In genomic region chr5:100566798-100567197, GRCm38 (mm10) we compare ENCODE assay signal across 19 mouse cellular contexts. TPM values are rescaled to one million over a fixed set of nuclear protein-coding genes. Genes with fewer than 3 reads are reported as not detected.
DNase-seq lines count a peak whose midpoint lies in the region; ATAC-seq and TF ChIP-seq lines count a peak whose summit lies in the region.
"Had no signal": no experiment of that assay in that cellular context is flagged by ENCODE, and none has a peak within 500 bp of the region (broad histone marks: within the 10 kb centered on the region; RNA-seq: fewer than 3 reads in every experiment).

No protein-coding gene starts in this region.

- H3K4me3 ChIP-seq in MEL (ENCODE audit: control insufficient read depth in 1 of 2, insufficient read depth in 1 of 2, low read depth in 2 of 2, low read length in 2 of 2) = peak overlapping the region; percentile 40 to 54
- H3K4me3 ChIP-seq in intestine, embryonic 14.5 days (ENCODE audit: low read depth, low read length) = no peak overlapping the region
- H3K4me3 ChIP-seq in kidney, embryonic 15.5 days (replicated peaks) = no peak overlapping the region
- H3K4me3 ChIP-seq: heart, embryonic 13.5 days; hindbrain, embryonic 10.5 days; neural tube, embryonic 13.5 days had no signal

- peaks cover 0 to 28% of the 10 kb centered on the region in 2 experiments; a peak in 2 of 4 replicates for H3K36me3 ChIP-seq in MEL (ENCODE audit: control insufficient read depth in 1 of 2, insufficient read depth in 2 of 2, low read length in 2 of 2)
- H3K36me3 ChIP-seq in intestine, embryonic 14.5 days (ENCODE audit: control insufficient read depth, insufficient read depth, low read length) = no peaks in the 10 kb centered on the region
- no peaks in the 10 kb centered on the region for H3K36me3 ChIP-seq in kidney, embryonic 15.5 days
- H3K36me3 ChIP-seq: heart, embryonic 13.5 days; hindbrain, embryonic 10.5 days; neural tube, embryonic 13.5 days had no signal

- TF ChIP-seq EP300 in MEL (IDR thresholded peaks at IDR 0.05; ENCODE audit: low read depth in 1 of 2, low read length in 2 of 2) = no peak; a peak in 1 of 4 replicates

- no peak for TF ChIP-seq POLR2A in MEL (IDR thresholded peaks at IDR 0.05; ENCODE audit: control insufficient read depth in 1 of 2, insufficient read depth in 1 of 2, low read depth in 1 of 2, low read length in 2 of 2, poor library complexity in 1 of 2)

- no peaks in the 10 kb centered on the region for H3K27me3 ChIP-seq in MEL (ENCODE audit: control insufficient read depth in 1 of 2, insufficient read depth in 2 of 2, low read length in 2 of 2)
- no peaks in the 10 kb centered on the region for H3K27me3 ChIP-seq in intestine, embryonic 14.5 days (replicated peaks; ENCODE audit: control insufficient read depth, insufficient read depth, low read length)
- H3K27me3 ChIP-seq in kidney, embryonic 15.5 days = no peaks in the 10 kb centered on the region
- H3K27me3 ChIP-seq: heart, embryonic 13.5 days; neural tube, embryonic 13.5 days had no signal

- peaks cover 8 to 22% of the 10 kb centered on the region in 2 experiments for H3K4me1 ChIP-seq in MEL (ENCODE audit: control insufficient read depth in 1 of 2, insufficient read depth in 2 of 2, low read length in 2 of 2)
- H3K4me1 ChIP-seq in intestine, embryonic 14.5 days (replicated peaks; ENCODE audit: control insufficient read depth, insufficient read depth, low read length) = peaks cover 11% of the 10 kb centered on the region
- peaks cover 54% of the 10 kb centered on the region for H3K4me1 ChIP-seq in kidney, embryonic 15.5 days
- H3K4me1 ChIP-seq: neural tube, embryonic 13.5 days had no signal

- no peak for ATAC-seq in intestine, embryonic 14.5 days (replicated peaks; ENCODE audit: low FRiP score, low TSS enrichment, low read depth)
- no peak for ATAC-seq in kidney, embryonic 15.5 days (replicated peaks; ENCODE audit: low FRiP score)
- peak; percentile 39 for ATAC-seq in megakaryocyte, adult 5-6 weeks (ENCODE audit: poor library complexity, severe bottlenecking)
- ATAC-seq: CD4-positive, CD25-positive, alpha-beta regulatory T cell, adult 4 months; forebrain, postnatal 0 days; inflammation-experienced regulatory T-cells, adult 6 months had no signal

- H3K9ac ChIP-seq in MEL (ENCODE audit: control insufficient read depth, low read depth, low read length, poor library complexity, severe bottlenecking) = peak overlapping the region; percentile 66
- no peak overlapping the region for H3K9ac ChIP-seq in intestine, embryonic 14.5 days (ENCODE audit: low read length)
- H3K9ac ChIP-seq in kidney, embryonic 15.5 days = no peak overlapping the region
- H3K9ac ChIP-seq: forebrain, postnatal 0 days; heart, embryonic 13.5 days; neural tube, embryonic 13.5 days had no signal

- TF ChIP-seq RAD21 in MEL (IDR thresholded peaks at IDR 0.05; ENCODE audit: low read depth, low read length) = no peak

- H3K9me3 ChIP-seq in MEL (replicated peaks; ENCODE audit: insufficient read depth, low read length) = no peaks in the 10 kb centered on the region
- H3K9me3 ChIP-seq in intestine, embryonic 14.5 days (ENCODE audit: control insufficient read depth, low read length) = no peaks in the 10 kb centered on the region
- H3K9me3 ChIP-seq in kidney, embryonic 15.5 days (replicated peaks) = no peaks in the 10 kb centered on the region
- H3K9me3 ChIP-seq: heart, embryonic 13.5 days; hindbrain, embryonic 10.5 days; neural tube, embryonic 13.5 days had no signal

- H3K4me2 ChIP-seq in intestine, embryonic 14.5 days (ENCODE audit: low read length) = peak overlapping the region; percentile 36
- peak overlapping the region; percentile 44 for H3K4me2 ChIP-seq in kidney, embryonic 15.5 days
- H3K4me2 ChIP-seq: heart, embryonic 13.5 days; neural tube, embryonic 13.5 days had no signal

- H3K27ac ChIP-seq in MEL (ENCODE audit: control insufficient read depth, low read depth, low read length) = peak overlapping the region; percentile 69
- peak overlapping the region; percentile 16 for H3K27ac ChIP-seq in intestine, embryonic 14.5 days (ENCODE audit: low read depth)
- peak overlapping the region; percentile 86 for H3K27ac ChIP-seq in kidney, embryonic 15.5 days
- H3K27ac ChIP-seq: heart, embryonic 13.5 days; hindbrain, embryonic 10.5 days; neural tube, embryonic 13.5 days had no signal

- TF ChIP-seq CTCF in MEL (IDR thresholded peaks at IDR 0.05 in 2 of 3, conservative IDR thresholded peaks at IDR 0.05 in 1 of 3; ENCODE audit: control insufficient read depth in 1 of 3, insufficient read depth in 1 of 3, low read depth in 2 of 3, low read length in 3 of 3, poor library complexity in 1 of 3, severe bottlenecking in 1 of 3) = no peak

- H3K79me2 ChIP-seq in MEL (ENCODE audit: control insufficient read depth, insufficient read depth, low read length, poor library complexity) = no peaks in the 10 kb centered on the region

- 76% methylated on average over 2 of the region's 2 CpGs for WGBS in intestine, embryonic 14.5 days
- 70% methylated on average over 2 of the region's 2 CpGs for WGBS in kidney, embryonic 15.5 days

- peak; percentile 48 for DNase-seq in MEL (ENCODE audit: low read depth, low spot score)
- DNase-seq in intestine, embryonic 14.5 days (ENCODE audit: low spot score) = no peak
- DNase-seq in ovary, postnatal 14 days (ENCODE audit: low spot score) = no peak
- no peak for DNase-seq in heart, adult 8-10 months (ENCODE audit: low spot score)
- DNase-seq in right cerebral cortex, postnatal 14 days = no peak
- DNase-seq: cerebellum, adult 18-20 months; embryo, embryonic 11 days; forebrain, postnatal 0 days; gastrocnemius, postnatal 36 days; layer of hippocampus, adult 9-11 months; thymus, postnatal 25 days had no signal

TF ChIP-seq in MEL, 35 proteins besides CTCF, POLR2A, EP300 and RAD21:
- TF ChIP-seq CHD2 (IDR thresholded peaks at IDR 0.05; ENCODE audit: low read length) (no peak), USF1 (IDR thresholded peaks at IDR 0.05; ENCODE audit: low read depth, low read length) (no peak), MXI1 (IDR thresholded peaks at IDR 0.05; ENCODE audit: low read depth, low read length) (no peak), NRF1 (IDR thresholded peaks at IDR 0.05; ENCODE audit: insufficient read depth, low read depth, low read length, poor library complexity, severe bottlenecking) (no peak), POLR2AphosphoS5 (IDR thresholded peaks at IDR 0.05; ENCODE audit: borderline replicate concordance, low read depth, low read length) (no peak), MAX (IDR thresholded peaks at IDR 0.05; ENCODE audit: low read length) (no peak), TAL1 (IDR thresholded peaks at IDR 0.05; ENCODE audit: low read length) (no peak), E2F4 (IDR thresholded peaks at IDR 0.05; ENCODE audit: borderline replicate concordance, low read depth, low read length) (no peak), ZNF384 (IDR thresholded peaks at IDR 0.05; ENCODE audit: low read depth, low read length) (no peak), MAZ (IDR thresholded peaks at IDR 0.05; ENCODE audit: low read depth, low read length) (no peak), SMC3 (IDR thresholded peaks at IDR 0.05; ENCODE audit: low read depth, low read length) (no peak), USF2 (IDR thresholded peaks at IDR 0.05; ENCODE audit: borderline replicate concordance in 1 of 2, insufficient read depth in 1 of 2, low read depth in 1 of 2, low read length in 2 of 2) (no peak), ETS1 (IDR thresholded peaks at IDR 0.05; ENCODE audit: low read depth, low read length) (no peak), RCOR1 (IDR thresholded peaks at IDR 0.05; ENCODE audit: low read depth, low read length) (no peak), TCF12 (IDR thresholded peaks at IDR 0.05; ENCODE audit: low read depth, low read length) (no peak), KAT2A (conservative IDR thresholded peaks at IDR 0.05; ENCODE audit: low read depth, low read length) (no peak), MAFK (IDR thresholded peaks at IDR 0.05; ENCODE audit: borderline replicate concordance, low read depth, low read length) (no peak)

RNA-seq across cellular contexts. Expression of gene Plac8, which starts 5.2 kb away (rescaled TPM):
- 4.9 and 7.1 TPM in 2 replicates for total RNA-seq in MEL (2012; rRNA removed)
- 10 to 100 TPM in 1 of 2 experiments, not detected in 1; 10.6 TPM for polyA plus RNA-seq in MEL (2012; ENCODE audit: insufficient read depth in 1 of 2, insufficient read length in 2 of 2, low read depth in 1 of 2, low replicate concordance in 2 of 2, missing spikeins in 1 of 2)
- polyA plus RNA-seq in intestine, embryonic 14.5 days (2014; fragmentation: Nextera tagmentation; extraction: Ambion mirVana) = 256 and 280 TPM in 2 replicates
- polyA plus RNA-seq in kidney, embryonic 15.5 days (2015; fragmentation: Nextera tagmentation; extraction: Ambion mirVana) = 89.5 and 101 TPM in 2 replicates
- 1,942 and 2,045 TPM in 2 replicates for total RNA-seq in megakaryocyte, adult 5-6 weeks (2015)
- total RNA-seq in megakaryocyte, adult 5-6 weeks (2017) = 1,369 and 1,731 TPM in 2 replicates
- total RNA-seq in heart, adult 8-10 months (2022) = 1 to 10 TPM in 3 of 4 experiments, under 1 TPM in 1; 0.50 to 2.1 (median 1.1) TPM
- total RNA-seq: gastrocnemius, postnatal 36 days; left cerebral cortex, postnatal 25 days had no signal

RNA-seq across cellular contexts. Expression of gene Cops4, which starts 48.7 kb away (rescaled TPM):
- total RNA-seq in MEL (2012; rRNA removed) = 142 and 143 TPM in 2 replicates
- polyA plus RNA-seq in MEL (2012; ENCODE audit: insufficient read depth in 1 of 2, insufficient read length in 2 of 2, low read depth in 1 of 2, low replicate concordance in 2 of 2, missing spikeins in 1 of 2) = 100 to 1,000 TPM; 112 to 626 TPM
- 183 and 189 TPM in 2 replicates for polyA plus RNA-seq in intestine, embryonic 14.5 days (2014; fragmentation: Nextera tagmentation; extraction: Ambion mirVana)
- 192 and 194 TPM in 2 replicates for polyA plus RNA-seq in kidney, embryonic 15.5 days (2015; fragmentation: Nextera tagmentation; extraction: Ambion mirVana)
- 45.6 and 56.6 TPM in 2 replicates for total RNA-seq in megakaryocyte, adult 5-6 weeks (2015)
- total RNA-seq in megakaryocyte, adult 5-6 weeks (2017) = 81.4 and 81.5 TPM in 2 replicates
- total RNA-seq in heart, adult 8-10 months (2022) = 10 to 100 TPM; 82.5 to 94.0 (median 93.0) TPM

Comparison
In these comparisons a context has a peak if more than half of its experiments do, and no peak if none do; other contexts are left out.
1. H3K27ac ChIP-seq: peak in every context shown above with its lines; median percentile 86 in kidney, embryonic 15.5 days; 69 in MEL; 16 in intestine, embryonic 14.5 days.
2. H3K4me3 ChIP-seq: peak in MEL (2 of 2); none in intestine, embryonic 14.5 days (single experiment) and kidney, embryonic 15.5 days (single experiment).
3. RNA of gene Plac8, which starts 5.2 kb away (total RNA-seq): 1,369 to 2,045 TPM in megakaryocyte, adult 5-6 weeks; 4.9 to 7.1 TPM in MEL and 0.50 to 2.1 TPM in heart, adult 8-10 months; every median in the first group is over 100 times any median in the second.